Mouse (Mus musculus): Measurements from ENCODE around the gene Slc39a12. TPM values are rescaled to one million over a fixed set of nuclear protein-coding genes. Genes with fewer than 3 reads are reported as not detected.

The Slc39a12 gene
- polyA plus RNA-seq (2014; fragmentation: Illumina TruSeq; extraction: RNeasy Lipid Tissue Mini Kit (QIAGEN cat#74804); ENCODE audit: low read depth, low replicate concordance), result 0.15 TPM

DNA sequence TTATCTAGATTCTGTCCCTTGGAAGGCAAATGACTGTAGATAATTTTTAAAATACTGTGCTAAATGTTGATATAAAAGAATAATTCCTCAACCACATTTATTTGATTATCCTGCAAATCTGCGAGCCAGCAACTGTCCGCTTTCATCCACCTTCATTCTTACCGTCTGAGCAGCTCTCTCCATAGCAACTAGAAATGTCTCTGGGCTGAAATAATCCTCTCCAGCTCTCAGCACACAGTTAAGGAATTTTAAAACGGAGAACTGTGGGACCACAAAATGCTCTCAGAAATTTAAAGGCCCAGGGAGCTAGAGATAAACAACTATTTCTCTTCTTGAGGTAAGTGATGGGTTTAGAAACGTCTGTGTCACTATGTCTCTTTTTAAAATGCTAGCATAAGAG lies at the start of gene Slc39a12:
TSS of gene Slc39a12 (plus strand) at position 155 of the 400 bp plus-strand sequence.

Other genes with a start within 250 kb of the Slc39a12 start
- gene Tmem236, start 213.8 kb upstream of the Slc39a12 start, polyA plus RNA-seq (2014; fragmentation: Illumina TruSeq; extraction: RNeasy Lipid Tissue Mini Kit (QIAGEN cat#74804); ENCODE audit: low read depth, low replicate concordance), result 0.07 TPM
- gene Mrc1, start 158.9 kb upstream of the Slc39a12 start, polyA plus RNA-seq (2014; fragmentation: Illumina TruSeq; extraction: RNeasy Lipid Tissue Mini Kit (QIAGEN cat#74804); ENCODE audit: low read depth, low replicate concordance), result 30.7 TPM
- gene Cacnb2, start 214.8 kb downstream of the Slc39a12 start, polyA plus RNA-seq (2014; fragmentation: Illumina TruSeq; extraction: RNeasy Lipid Tissue Mini Kit (QIAGEN cat#74804); ENCODE audit: low read depth, low replicate concordance), result 2.8 TPM